Mouse (Mus musculus) bone marrow, adult 2 months (tissue): ENCODE data around the gene Phc2.

Experiments used
- CTCF ChIP-seq: fragments of 200-500 bp; IDR thresholded peaks from 2 replicates; pipeline ENCODE4 v1.5.1; 2011; ENCODE audit warnings: low read length, control low read depth; ENCODE audit not compliant: control insufficient read depth, insufficient read depth
- POLR2A ChIP-seq: fragments of 200-500 bp; IDR thresholded peaks from 2 replicates; pipeline ENCODE4 v1.6.1; 2011; ENCODE audit warnings: low read depth, mild to moderate bottlenecking, control low read depth, low read length, borderline replicate concordance; ENCODE audit not compliant: control insufficient read depth

- TF ChIP-seq CTCF (peak; percentile 45), POLR2A (no peak)
Measured at GRCm38 (mm10) chr4:128613326-128613725, 41.2 kb upstream of the Phc2 start.
